Mouse (Mus musculus) liver (tissue): ENCODE data around the gene Rxra.

Experiments used
- DNase-seq: peaks from one replicate; pipeline ENCODE4 v3.0.0-alpha.2; 2020; ENCODE audit warnings: mixed read lengths

Rxra gene

GRCm38 (mm10) chr2:27703852-27704640 lies 27.8 kb downstream of the Rxra start:
- peak; percentile 33 for DNase-seq

- DNase-seq: no peak
Measured at GRCm38 (mm10) chr2:27704641-27705040, 28.4 kb downstream of the Rxra start.

- DNase-seq: no peak
Measured at GRCm38 (mm10) chr2:27710871-27711382, 34.7 kb downstream of the Rxra start.

GRCm38 (mm10) chr2:27712626-27713025 lies 36.4 kb downstream of the Rxra start:
- DNase-seq: no peak

GRCm38 (mm10) chr2:27713378-27713777 lies 37.1 kb downstream of the Rxra start:
- peak; percentile 40 for DNase-seq

- no peak for DNase-seq
Measured at GRCm38 (mm10) chr2:27714131-27714530, 37.9 kb downstream of the Rxra start.

GRCm38 (mm10) chr2:27715221-27715620 lies 39.0 kb downstream of the Rxra start:
- no peak for DNase-seq

- DNase-seq: no peak
Measured at GRCm38 (mm10) chr2:27716339-27716738, 40.1 kb downstream of the Rxra start.

- DNase-seq: peak; percentile 18
Measured at GRCm38 (mm10) chr2:27718191-27718590, 42.0 kb downstream of the Rxra start.

GRCm38 (mm10) chr2:27719601-27720000 lies 43.4 kb downstream of the Rxra start:
- peak; percentile 18 for DNase-seq

- DNase-seq: no peak
Measured at GRCm38 (mm10) chr2:27721611-27722010, 45.4 kb downstream of the Rxra start.

GRCm38 (mm10) chr2:27724729-27725316 lies 48.6 kb downstream of the Rxra start:
- no peak for DNase-seq

- no peak for DNase-seq
Measured at GRCm38 (mm10) chr2:27727994-27728854, 52.0 kb downstream of the Rxra start.

- no peak for DNase-seq
Measured at GRCm38 (mm10) chr2:27729009-27729408, 52.8 kb downstream of the Rxra start.

GRCm38 (mm10) chr2:27730002-27730905 lies 54.0 kb downstream of the Rxra start:
- DNase-seq: peak; percentile 69

GRCm38 (mm10) chr2:27733021-27733420 lies 56.8 kb downstream of the Rxra start:
- no peak for DNase-seq

- peak; percentile 23 for DNase-seq
Measured at GRCm38 (mm10) chr2:27734328-27734727, 58.1 kb downstream of the Rxra start.

- DNase-seq: no peak
Measured at GRCm38 (mm10) chr2:27734800-27735199, 58.6 kb downstream of the Rxra start.

GRCm38 (mm10) chr2:27736802-27737201 lies 60.6 kb downstream of the Rxra start:
- DNase-seq: no peak

GRCm38 (mm10) chr2:27738396-27738795 lies 62.2 kb downstream of the Rxra start:
- no peak for DNase-seq

GRCm38 (mm10) chr2:27740091-27740608 lies 63.9 kb downstream of the Rxra start:
- DNase-seq: peak; percentile 89

GRCm38 (mm10) chr2:27743177-27743576 lies 66.9 kb downstream of the Rxra start:
- no peak for DNase-seq
